Comparison of ENCODE assay signal across 7 mouse cellular contexts in genomic region chr2:152828011-152828370, GRCm38 (mm10). TPM values are rescaled to one million over a fixed set of nuclear protein-coding genes. Genes with fewer than 3 reads are reported as not detected.
DNase-seq lines count a peak whose midpoint lies in the region; ATAC-seq and TF ChIP-seq lines count a peak whose summit lies in the region.

No protein-coding gene starts in this region.

- no peak for TF ChIP-seq CTCF in CH12.LX (conservative IDR thresholded peaks at IDR 0.05 in 1 of 2, IDR thresholded peaks at IDR 0.05 in 1 of 2; ENCODE audit: low read depth in 2 of 2, low read length in 2 of 2)

- no peak for TF ChIP-seq RAD21 in CH12.LX (IDR thresholded peaks at IDR 0.05; ENCODE audit: low read depth, low read length)

- peak overlapping the region; percentile 95; the same call in 1 of the 2 replicates for H3K27ac ChIP-seq in CH12.LX (ENCODE audit: insufficient read depth, low read depth)
- H3K27ac ChIP-seq in hindbrain, embryonic 11.5 days (ENCODE audit: low read depth, low read length), result no peak overlapping the region
- peak overlapping the region; percentile 55 for H3K27ac ChIP-seq in limb, embryonic 15.5 days
- H3K27ac ChIP-seq in stomach, embryonic 16.5 days (ENCODE audit: low read length), result peak overlapping the region; percentile 75

- no peak for TF ChIP-seq EP300 in CH12.LX (IDR thresholded peaks at IDR 0.05; ENCODE audit: low read length)

- DNase-seq in CH12.LX (ENCODE audit: extremely low read depth), result no peak
- DNase-seq in Muller cell, postnatal 12 days (ENCODE audit: inconsistent ontology term), result peak; percentile 74
- DNase-seq in hindbrain, embryonic 11.5 days (ENCODE audit: low spot score), result no peak
- no peak for DNase-seq in cerebellum, adult 18-20 months

- dilution Hi-C loops in CH12.LX (cut with MboI; ENCODE audit: extremely low pct_ligation_motif_present, extremely low pct_unique_long_range_greater_than_20kb, low sequenced_read_pairs), result no loop called here

- no peaks in the 10 kb centered on the region for H3K9me3 ChIP-seq in CH12.LX (replicated peaks; ENCODE audit: low read length)
- no peaks in the 10 kb centered on the region for H3K9me3 ChIP-seq in hindbrain, embryonic 11.5 days (ENCODE audit: control insufficient read depth, low read length)
- no peaks in the 10 kb centered on the region for H3K9me3 ChIP-seq in limb, embryonic 15.5 days
- no peaks in the 10 kb centered on the region for H3K9me3 ChIP-seq in stomach, embryonic 16.5 days (replicated peaks; ENCODE audit: control insufficient read depth, low read length)

- peak overlapping the region; percentile 99 for H3K4me2 ChIP-seq in CH12.LX (ENCODE audit: insufficient read depth, low read depth, poor library complexity, severe bottlenecking)
- H3K4me2 ChIP-seq in hindbrain, embryonic 11.5 days (replicated peaks; ENCODE audit: low read depth, low read length), result peak overlapping the region; percentile 69
- peak overlapping the region; percentile 70 for H3K4me2 ChIP-seq in limb, embryonic 15.5 days
- H3K4me2 ChIP-seq in stomach, embryonic 16.5 days (ENCODE audit: low read depth, low read length), result peak overlapping the region; percentile 67

- H3K9ac ChIP-seq in CH12.LX (ENCODE audit: insufficient read depth, low read depth), result peak overlapping the region; percentile 78
- no peak overlapping the region for H3K9ac ChIP-seq in hindbrain, embryonic 11.5 days (ENCODE audit: low read depth, low read length)
- H3K9ac ChIP-seq in limb, embryonic 15.5 days, result 0 out of 2 replicates have a peak overlapping the region, but pooled peaks have one; percentile 21
- H3K9ac ChIP-seq in stomach, embryonic 16.5 days (ENCODE audit: low read length), result peak overlapping the region; percentile 69

- no peak for TF ChIP-seq POLR2A in CH12.LX (IDR thresholded peaks at IDR 0.05; ENCODE audit: low read depth, low read length)

- peaks cover 5 to 68% of the 10 kb centered on the region in 2 experiments for H3K4me1 ChIP-seq in CH12.LX (ENCODE audit: control insufficient read depth in 1 of 2, insufficient read depth in 2 of 2)
- peaks cover 7% of the 10 kb centered on the region for H3K4me1 ChIP-seq in hindbrain, embryonic 11.5 days (replicated peaks; ENCODE audit: control insufficient read depth, insufficient read depth, low read length)
- H3K4me1 ChIP-seq in limb, embryonic 15.5 days, result peaks cover 50% of the 10 kb centered on the region
- H3K4me1 ChIP-seq in stomach, embryonic 16.5 days (ENCODE audit: control insufficient read depth, insufficient read depth, low read length), result peaks cover 35% of the 10 kb centered on the region

- peaks cover 9 to 13% of the 10 kb centered on the region in 2 experiments for H3K36me3 ChIP-seq in CH12.LX (replicated peaks in 1 of 2; ENCODE audit: control insufficient read depth in 1 of 2, insufficient read depth in 1 of 2, low read length in 1 of 2)
- H3K36me3 ChIP-seq in hindbrain, embryonic 11.5 days (ENCODE audit: control insufficient read depth, insufficient read depth, low read length), result no peaks in the 10 kb centered on the region
- peaks cover 4% of the 10 kb centered on the region; the same call in 1 of the 2 replicates for H3K36me3 ChIP-seq in limb, embryonic 15.5 days
- H3K36me3 ChIP-seq in stomach, embryonic 16.5 days (ENCODE audit: control insufficient read depth, insufficient read depth, low read length), result no peaks in the 10 kb centered on the region

- H3K27me3 ChIP-seq in CH12.LX (replicated peaks), result peaks cover 3% of the 10 kb centered on the region
- H3K27me3 ChIP-seq in hindbrain, embryonic 11.5 days (ENCODE audit: control insufficient read depth, insufficient read depth, low read length), result no peaks in the 10 kb centered on the region
- H3K27me3 ChIP-seq in limb, embryonic 15.5 days, result no peaks in the 10 kb centered on the region
- H3K27me3 ChIP-seq in stomach, embryonic 16.5 days (ENCODE audit: control insufficient read depth, insufficient read depth, low read length), result no peaks in the 10 kb centered on the region

- in situ Hi-C loops in CH12.LX (cut with MboI; ENCODE audit: low pct_ligation_motif_present, low pct_unique_long_range_greater_than_20kb, low sequenced_read_pairs), result no loop called here

- H3K79me2 ChIP-seq in CH12.LX (replicated peaks; ENCODE audit: control insufficient read depth, extremely low read depth, insufficient read depth, poor library complexity, severe bottlenecking), result peaks cover 68% of the 10 kb centered on the region

- peak overlapping the region; percentile 61 to 85 (median 81) for H3K4me3 ChIP-seq in CH12.LX (replicated peaks in 1 of 3; ENCODE audit: low read depth in 2 of 3, low read length in 2 of 3, poor library complexity in 1 of 3)
- H3K4me3 ChIP-seq in hindbrain, embryonic 11.5 days (ENCODE audit: low read depth, low read length), result peak overlapping the region; percentile 71
- H3K4me3 ChIP-seq in limb, embryonic 15.5 days, result peak overlapping the region; percentile 76
- peak overlapping the region; percentile 72 for H3K4me3 ChIP-seq in stomach, embryonic 16.5 days (replicated peaks; ENCODE audit: low read length)

- ATAC-seq in hindbrain, embryonic 11.5 days (ENCODE audit: low FRiP score), result no peak
- no peak for ATAC-seq in limb, embryonic 15.5 days (ENCODE audit: insufficient number of reproducible peaks, low FRiP score, low TSS enrichment, low read depth)
- no peak for ATAC-seq in stomach, embryonic 16.5 days (ENCODE audit: insufficient read depth, low FRiP score)
- no peak for ATAC-seq in inflammation-experienced regulatory T-cells, adult 6 months

- WGBS in hindbrain, embryonic 11.5 days, result 70% methylated on average over 4 of the region's 4 CpGs
- WGBS in limb, embryonic 15.5 days, result 66% methylated on average over 4 of the region's 4 CpGs
- WGBS in stomach, embryonic 16.5 days, result 46% methylated on average over 4 of the region's 4 CpGs

TF ChIP-seq in CH12.LX, 34 proteins besides CTCF, POLR2A, EP300 and RAD21:
- TF ChIP-seq ZKSCAN1 (IDR thresholded peaks at IDR 0.05; ENCODE audit: borderline replicate concordance, low read depth, low read length), result no peak
- no peak for TF ChIP-seq ZC3H11A (IDR thresholded peaks at IDR 0.05; ENCODE audit: low read depth, low read length)
- no peak for TF ChIP-seq E2F4 (IDR thresholded peaks at IDR 0.05; ENCODE audit: insufficient replicate concordance, low read depth, low read length)
- TF ChIP-seq POLR2AphosphoS2 (IDR thresholded peaks at IDR 0.05; ENCODE audit: low read depth, low read length), result no peak
- TF ChIP-seq HCFC1 (IDR thresholded peaks at IDR 0.05; ENCODE audit: low read depth, low read length), result no peak
- no peak for TF ChIP-seq IRF4 (IDR thresholded peaks at IDR 0.05; ENCODE audit: low read depth, low read length)
- 0 out of 2 replicates have a peak, but pooled peaks have one; percentile 8 for TF ChIP-seq UBTF (IDR thresholded peaks at IDR 0.05; ENCODE audit: low read depth, low read length)
- TF ChIP-seq TCF12 (IDR thresholded peaks at IDR 0.05; ENCODE audit: low read depth, low read length), result no peak
- peak; percentile 67 for TF ChIP-seq SIN3A (IDR thresholded peaks at IDR 0.05; ENCODE audit: low read length)

RNA-seq across cellular contexts. Expression of gene Bcl2l1, which starts 3.5 kb away (rescaled TPM):
- total RNA-seq in CH12.LX (2012; rRNA removed), result 47.7 and 80.3 TPM in 2 replicates
- 13.7 and 21.3 TPM in 2 replicates for total RNA-seq in CH12.LX (2014; rRNA removed)
- 33.2 and 34.5 TPM in 2 replicates for polyA plus RNA-seq in CH12.LX (2012; ENCODE audit: insufficient read length, low read depth)
- 129 and 134 TPM in 2 replicates for polyA plus RNA-seq in hindbrain, embryonic 11.5 days (2014; fragmentation: Nextera tagmentation; extraction: Ambion mirVana)
- 96.2 and 96.7 TPM in 2 replicates for polyA plus RNA-seq in limb, embryonic 15.5 days (2015; fragmentation: Nextera tagmentation; extraction: Ambion mirVana)
- 78.1 and 88.8 TPM in 2 replicates for polyA plus RNA-seq in stomach, embryonic 16.5 days (2015; fragmentation: Nextera tagmentation; extraction: Ambion mirVana)
- 10 to 100 TPM; 36.5 to 64.5 (median 41.8) TPM for polyA plus RNA-seq in inflammation-experienced regulatory T-cells, adult 6 months (2017; shearing (Covaris generic))

RNA-seq across cellular contexts. Expression of gene Tpx2, which starts 19.8 kb away (rescaled TPM):
- total RNA-seq in CH12.LX (2012; rRNA removed) (66.1 and 70.9 TPM in 2 replicates), CH12.LX (2014; rRNA removed) (98.0 and 105 TPM in 2 replicates)
- 123 and 127 TPM in 2 replicates for polyA plus RNA-seq in CH12.LX (2012; ENCODE audit: insufficient read length, low read depth)
- polyA plus RNA-seq in hindbrain, embryonic 11.5 days (2014; fragmentation: Nextera tagmentation; extraction: Ambion mirVana), result 139 and 140 TPM in 2 replicates
- polyA plus RNA-seq in limb, embryonic 15.5 days (2015; fragmentation: Nextera tagmentation; extraction: Ambion mirVana), result 66.2 and 69.1 TPM in 2 replicates
- 59.8 and 60.6 TPM in 2 replicates for polyA plus RNA-seq in stomach, embryonic 16.5 days (2015; fragmentation: Nextera tagmentation; extraction: Ambion mirVana)
- polyA plus RNA-seq in inflammation-experienced regulatory T-cells, adult 6 months (2017; shearing (Covaris generic)), result 10 to 100 TPM in 1 of 3 experiments, 1 to 10 TPM in 2; 5.3 to 56.1 (median 5.7) TPM
